Mouse (Mus musculus): ENCODE results near the gene Tmem41b. TPM values are rescaled to one million over a fixed set of nuclear protein-coding genes. Genes with fewer than 3 reads are reported as not detected.

Tmem41b gene
- polyA plus RNA-seq, 1 experiment from 2014 or later = 65.0 TPM

GRCm38 (mm10) chr7:109922889-109923288, 63.8 kb downstream of the Tmem41b start:
- no peaks in the 10 kb centered on the region for H3K27me3 ChIP-seq (replicated peaks; ENCODE audit: control insufficient read depth, insufficient read depth, low read length)
- WGBS = 80% methylated on average over 4 of the region's 4 CpGs
- DNase-seq (ENCODE audit: low spot score) (no peak), ATAC-seq (replicated peaks; ENCODE audit: low FRiP score) (no peak)
- H3K4me2 ChIP-seq = no peak overlapping the region
- H3K27ac ChIP-seq (ENCODE audit: low read depth, low read length) = no peak overlapping the region
- H3K9me3 ChIP-seq (ENCODE audit: control insufficient read depth, low read length) = no peaks in the 10 kb centered on the region
- H3K4me3 ChIP-seq (ENCODE audit: low read depth, low read length) = no peak overlapping the region
- H3K9ac ChIP-seq (ENCODE audit: low read depth, low read length) = no peak overlapping the region
- 0 out of 2 replicates have a peak, but pooled peaks cover 5% of the 10 kb centered on the region for H3K36me3 ChIP-seq (ENCODE audit: control insufficient read depth, insufficient read depth, low read length)
- H3K4me1 ChIP-seq (replicated peaks; ENCODE audit: control insufficient read depth, insufficient read depth, low read length) = no peaks in the 10 kb centered on the region

Other genes with a start within 250 kb of the Tmem41b start
- 51.0 and 57.2 TPM in 2 replicates for gene Tmem9b, start 234.1 kb downstream of the Tmem41b start, polyA plus RNA-seq (2014; fragmentation: Nextera tagmentation; extraction: Ambion mirVana)
- 0.30 and 0.52 TPM in 2 replicates for gene Nrip3, start 204.9 kb downstream of the Tmem41b start, polyA plus RNA-seq (2014; fragmentation: Nextera tagmentation; extraction: Ambion mirVana)
- gene Scube2, start 121.2 kb downstream of the Tmem41b start, polyA plus RNA-seq (2014; fragmentation: Nextera tagmentation; extraction: Ambion mirVana) = 0.38 and 0.44 TPM in 2 replicates
- gene Dennd5a, start 26.5 kb downstream of the Tmem41b start, polyA plus RNA-seq (2014; fragmentation: Nextera tagmentation; extraction: Ambion mirVana) = 21.8 and 26.7 TPM in 2 replicates
- 36.8 and 45.0 TPM in 2 replicates for gene Ipo7, start 31.3 kb upstream of the Tmem41b start, polyA plus RNA-seq (2014; fragmentation: Nextera tagmentation; extraction: Ambion mirVana)
- 16.8 and 19.5 TPM in 2 replicates for gene Zfp143, start 74.3 kb upstream of the Tmem41b start, polyA plus RNA-seq (2014; fragmentation: Nextera tagmentation; extraction: Ambion mirVana)
- 26.5 and 28.0 TPM in 2 replicates for gene Wee1, start 135.1 kb upstream of the Tmem41b start, polyA plus RNA-seq (2014; fragmentation: Nextera tagmentation; extraction: Ambion mirVana)
- gene Swap70, start 234.8 kb upstream of the Tmem41b start, polyA plus RNA-seq (2014; fragmentation: Nextera tagmentation; extraction: Ambion mirVana) = 19.6 and 25.3 TPM in 2 replicates

Data from liver, embryonic 11.5 days (tissue).